Mouse (Mus musculus): ENCODE measurements around the gene Sgms1. TPM values are rescaled to one million over a fixed set of nuclear protein-coding genes. Genes with fewer than 3 reads are reported as not detected.

The Sgms1 gene
- polyA plus RNA-seq, 1 experiment from 2014 or later, result 41.5 TPM

- 84% methylated on average over 2 of the region's 2 CpGs for WGBS
- no peak overlapping the region for H3K27ac ChIP-seq
- no peak overlapping the region for H3K4me3 ChIP-seq
- no peak for DNase-seq (ENCODE audit: low spot score)
- peaks cover 13% of the 10 kb centered on the region; the same call in 1 of the 2 replicates for H3K36me3 ChIP-seq
- no peaks in the 10 kb centered on the region for H3K27me3 ChIP-seq (ENCODE audit: insufficient read depth, poor library complexity, severe bottlenecking)
- H3K9me3 ChIP-seq, result no peaks in the 10 kb centered on the region
- H3K4me1 ChIP-seq, result no peaks in the 10 kb centered on the region
Observed at GRCm38 (mm10) chr19:32224318-32225096, 165.0 kb downstream of the Sgms1 start.

DNA sequence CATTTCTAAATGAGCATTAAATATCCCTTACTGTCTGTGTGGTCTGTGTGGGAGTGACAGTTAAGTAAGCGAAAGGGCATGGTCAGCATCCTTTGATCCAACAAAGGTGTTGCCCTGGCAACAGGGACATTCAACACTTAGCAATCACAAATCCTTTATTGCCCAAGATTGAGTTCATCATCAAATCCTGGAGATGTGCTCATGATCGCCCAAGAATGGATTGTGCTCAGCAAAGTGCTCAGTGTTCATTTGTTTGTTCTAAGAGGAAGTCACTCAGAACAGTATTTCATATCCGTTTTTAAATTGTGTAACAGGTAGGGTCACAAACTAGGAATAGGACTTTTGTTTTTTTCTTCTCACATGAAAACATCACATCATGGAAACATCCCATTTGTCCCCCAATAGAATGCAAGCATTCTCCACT is 165.8 kb downstream of the Sgms1 start:
- H3K36me3 ChIP-seq, result peaks cover 13% of the 10 kb centered on the region; the same call in 1 of the 2 replicates
- WGBS, result 90% methylated on average over 3 of the region's 3 CpGs
- DNase-seq (ENCODE audit: low spot score), result no peak

DNA sequence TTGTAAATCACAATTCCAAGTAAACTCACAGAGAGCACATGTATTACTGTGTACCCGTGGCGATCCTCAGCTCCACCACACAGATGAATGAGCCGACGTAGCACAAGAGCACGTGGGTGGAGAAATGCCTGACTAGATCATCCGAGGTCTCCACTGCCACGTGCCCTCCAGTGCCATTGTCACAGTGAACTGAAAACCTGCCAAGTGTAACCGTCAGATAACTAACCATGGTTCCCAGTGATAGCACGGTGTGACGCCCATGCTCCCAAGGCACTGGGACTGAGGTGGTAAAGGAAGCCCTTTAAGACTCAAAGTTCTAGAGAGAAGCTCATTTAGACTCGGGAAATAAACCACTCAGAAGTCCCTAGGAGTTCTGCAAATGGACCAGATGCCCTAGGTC is 167.4 kb downstream of the Sgms1 start:
- Histone ChIP-seq H3K36me3 (peaks cover 13% of the 10 kb centered on the region; the same call in 1 of the 2 replicates), H3K4me3 (no peak overlapping the region), H3K4me1 (no peaks in the 10 kb centered on the region), H3K9me3 (no peaks in the 10 kb centered on the region), H3K27me3 (ENCODE audit: insufficient read depth, poor library complexity, severe bottlenecking) (no peaks in the 10 kb centered on the region), H3K27ac (no peak overlapping the region)
- no peak for DNase-seq (ENCODE audit: low spot score)
- WGBS, result 87% methylated on average over 11 of the region's 11 CpGs

More for the DNA sequence above, 165.8 kb downstream of the Sgms1 start:
- H3K9me3 ChIP-seq, result no peaks in the 10 kb centered on the region
- no peak overlapping the region for H3K4me3 ChIP-seq
- no peaks in the 10 kb centered on the region for H3K27me3 ChIP-seq (ENCODE audit: insufficient read depth, poor library complexity, severe bottlenecking)
- H3K27ac ChIP-seq, result no peak overlapping the region
- H3K4me1 ChIP-seq, result no peaks in the 10 kb centered on the region

GRCm38 (mm10) chr19:32220991-32221390 is 168.5 kb downstream of the Sgms1 start:
- Histone ChIP-seq H3K36me3 (peaks cover 13% of the 10 kb centered on the region; the same call in 1 of the 2 replicates), H3K4me1 (no peaks in the 10 kb centered on the region), H3K27me3 (ENCODE audit: insufficient read depth, poor library complexity, severe bottlenecking) (no peaks in the 10 kb centered on the region), H3K9me3 (no peaks in the 10 kb centered on the region), H3K4me3 (no peak overlapping the region), H3K27ac (no peak overlapping the region)
- 47% methylated on average over 2 of the region's 2 CpGs for WGBS
- no peak for DNase-seq (ENCODE audit: low spot score)

DNA sequence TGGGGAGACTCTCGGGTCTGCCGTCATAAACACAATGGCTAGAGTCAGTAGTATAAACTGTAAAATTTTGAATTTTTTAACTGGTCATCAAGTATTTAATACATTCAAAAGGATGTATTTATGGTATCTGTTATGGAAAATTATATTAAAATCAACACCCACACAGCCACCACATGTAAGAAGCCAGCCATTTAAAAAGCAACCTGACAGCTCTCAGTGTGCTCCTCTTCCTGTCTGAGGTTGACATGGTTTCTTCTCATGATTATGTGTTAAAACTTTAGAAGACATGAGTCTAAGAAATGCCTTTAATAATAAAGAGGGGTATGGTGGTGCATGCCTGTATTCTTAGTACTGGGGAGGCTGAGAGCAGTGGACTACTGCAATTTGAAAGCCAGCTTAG is 172.8 kb downstream of the Sgms1 start:
- H3K4me1 ChIP-seq, result peaks cover 13% of the 10 kb centered on the region
- WGBS, result 96% methylated on average over 2 of the region's 2 CpGs
- no peaks in the 10 kb centered on the region for H3K27me3 ChIP-seq (ENCODE audit: insufficient read depth, poor library complexity, severe bottlenecking)
- DNase-seq (ENCODE audit: low spot score), result no peak
- H3K36me3 ChIP-seq, result no peaks in the 10 kb centered on the region
- H3K4me3 ChIP-seq, result no peak overlapping the region
- H3K9me3 ChIP-seq, result no peaks in the 10 kb centered on the region
- H3K27ac ChIP-seq, result no peak overlapping the region

- Histone ChIP-seq H3K27ac (no peak overlapping the region), H3K4me3 (no peak overlapping the region), H3K36me3 (no peaks in the 10 kb centered on the region), H3K9me3 (no peaks in the 10 kb centered on the region), H3K27me3 (ENCODE audit: insufficient read depth, poor library complexity, severe bottlenecking) (no peaks in the 10 kb centered on the region), H3K4me1 (peaks cover 22% of the 10 kb centered on the region)
- WGBS, result 79% methylated on average over 12 of the region's 12 CpGs
- no peak for DNase-seq (ENCODE audit: low spot score)
Observed at GRCm38 (mm10) chr19:32214905-32215806, 174.4 kb downstream of the Sgms1 start.

DNA sequence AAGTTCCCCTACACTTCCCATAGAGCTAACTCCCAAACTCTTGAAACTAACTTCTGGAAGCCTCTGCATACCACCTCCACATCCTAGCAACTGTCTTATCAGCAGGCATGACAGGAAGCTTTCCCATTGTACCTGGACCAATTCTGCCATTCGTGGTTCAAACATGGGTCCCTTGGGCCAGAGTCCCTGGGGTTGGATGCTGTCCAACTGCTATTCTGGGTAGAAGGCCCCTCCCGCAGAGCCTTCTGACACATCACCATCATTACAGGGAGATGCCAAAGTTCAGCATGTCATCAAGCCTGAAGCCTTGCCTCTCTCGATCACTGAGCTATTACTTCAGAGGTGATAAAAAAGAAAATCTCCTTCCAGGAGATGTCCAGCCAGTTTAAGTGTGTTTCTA is 175.9 kb downstream of the Sgms1 start:
- H3K27me3 ChIP-seq (ENCODE audit: insufficient read depth, poor library complexity, severe bottlenecking), result no peaks in the 10 kb centered on the region
- DNase-seq (ENCODE audit: low spot score), result no peak
- H3K4me3 ChIP-seq, result no peak overlapping the region
- no peaks in the 10 kb centered on the region for H3K36me3 ChIP-seq
- H3K27ac ChIP-seq, result no peak overlapping the region
- no peaks in the 10 kb centered on the region for H3K9me3 ChIP-seq
- WGBS, result 51% methylated on average over 3 of the region's 3 CpGs
- H3K4me1 ChIP-seq, result peaks cover 26% of the 10 kb centered on the region

GRCm38 (mm10) chr19:32211293-32211585 is 178.3 kb downstream of the Sgms1 start:
- Histone ChIP-seq H3K36me3 (no peaks in the 10 kb centered on the region), H3K9me3 (no peaks in the 10 kb centered on the region), H3K27ac (peak overlapping the region; percentile 89), H3K4me3 (peak overlapping the region; percentile 74), H3K4me1 (peaks cover 26% of the 10 kb centered on the region), H3K27me3 (ENCODE audit: insufficient read depth, poor library complexity, severe bottlenecking) (no peaks in the 10 kb centered on the region)
- no peak for DNase-seq (ENCODE audit: low spot score)

DNA sequence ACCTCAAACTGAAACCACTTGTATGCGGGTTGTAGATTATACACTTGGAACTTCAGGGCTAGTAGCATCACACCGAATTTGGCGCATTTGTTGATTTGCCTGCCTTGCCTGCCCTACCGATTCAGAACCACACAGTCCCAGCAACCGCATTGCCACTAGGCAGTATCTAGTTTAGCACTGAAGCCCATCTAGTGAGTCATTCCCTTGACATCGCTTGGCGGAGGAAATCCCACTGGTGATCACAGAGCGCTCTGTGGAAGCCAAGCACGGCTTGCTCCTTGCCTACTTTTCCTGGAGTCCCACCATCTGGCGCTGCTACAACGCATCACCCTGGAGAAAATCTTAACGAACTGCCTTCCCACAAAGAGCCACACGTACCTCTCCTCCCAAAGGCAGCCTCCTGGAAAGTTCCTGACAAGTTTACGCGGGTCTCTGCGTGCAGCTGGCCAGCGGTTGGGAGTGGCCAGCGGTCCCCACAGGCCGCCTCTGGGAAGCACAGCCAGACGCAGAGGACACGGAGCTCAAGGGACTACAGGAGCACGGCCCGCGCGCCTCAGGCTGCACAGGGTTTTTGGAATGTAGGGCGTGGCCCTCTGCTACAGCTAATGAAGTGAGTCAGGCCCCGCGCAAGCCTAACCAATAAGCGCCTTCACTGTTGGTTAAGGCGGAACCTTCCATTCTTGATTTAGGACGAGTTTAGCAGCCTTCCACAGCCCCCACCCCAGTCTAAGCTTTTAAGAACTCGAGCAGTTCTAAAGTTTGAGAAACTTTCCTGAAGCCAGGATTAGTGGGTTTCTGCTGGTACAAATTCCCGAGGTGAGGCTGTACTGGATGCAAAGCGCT is 178.8 kb downstream of the Sgms1 start:
- DNase-seq (ENCODE audit: low spot score), result peak; percentile 97
- WGBS, result 1% methylated on average over 34 of the region's 34 CpGs
- Histone ChIP-seq H3K9me3 (no peaks in the 10 kb centered on the region), H3K4me1 (peaks cover 26% of the 10 kb centered on the region), H3K36me3 (no peaks in the 10 kb centered on the region), H3K27me3 (ENCODE audit: insufficient read depth, poor library complexity, severe bottlenecking) (no peaks in the 10 kb centered on the region), H3K27ac (peak overlapping the region; percentile 89), H3K4me3 (peak overlapping the region; percentile 74)

GRCm38 (mm10) chr19:32210099-32210449 is 179.4 kb downstream of the Sgms1 start:
- Histone ChIP-seq H3K36me3 (no peaks in the 10 kb centered on the region), H3K27ac (peak overlapping the region; percentile 89), H3K4me3 (peak overlapping the region; percentile 74), H3K27me3 (ENCODE audit: insufficient read depth, poor library complexity, severe bottlenecking) (no peaks in the 10 kb centered on the region), H3K4me1 (peaks cover 23% of the 10 kb centered on the region), H3K9me3 (no peaks in the 10 kb centered on the region)
- DNase-seq (ENCODE audit: low spot score), result no peak
- 14% methylated on average over 5 of the region's 5 CpGs for WGBS

- WGBS, result 84% methylated on average over 12 of the region's 12 CpGs
- DNase-seq (ENCODE audit: low spot score), result no peak
- Histone ChIP-seq H3K9me3 (no peaks in the 10 kb centered on the region), H3K27me3 (ENCODE audit: insufficient read depth, poor library complexity, severe bottlenecking) (no peaks in the 10 kb centered on the region), H3K27ac (no peak overlapping the region), H3K4me1 (peaks cover 35% of the 10 kb centered on the region), H3K36me3 (no peaks in the 10 kb centered on the region), H3K4me3 (no peak overlapping the region)
Observed at GRCm38 (mm10) chr19:32202131-32203114, 187.1 kb downstream of the Sgms1 start.
